Mouse (Mus musculus): ENCODE data around the gene Thy1. TPM values are rescaled to one million over a fixed set of nuclear protein-coding genes. Genes with fewer than 3 reads are reported as not detected.

Gene Thy1
- total and polyA plus RNA-seq, 3 experiments, result 6.6 to 32.3 (median 15.5) TPM

DNA sequence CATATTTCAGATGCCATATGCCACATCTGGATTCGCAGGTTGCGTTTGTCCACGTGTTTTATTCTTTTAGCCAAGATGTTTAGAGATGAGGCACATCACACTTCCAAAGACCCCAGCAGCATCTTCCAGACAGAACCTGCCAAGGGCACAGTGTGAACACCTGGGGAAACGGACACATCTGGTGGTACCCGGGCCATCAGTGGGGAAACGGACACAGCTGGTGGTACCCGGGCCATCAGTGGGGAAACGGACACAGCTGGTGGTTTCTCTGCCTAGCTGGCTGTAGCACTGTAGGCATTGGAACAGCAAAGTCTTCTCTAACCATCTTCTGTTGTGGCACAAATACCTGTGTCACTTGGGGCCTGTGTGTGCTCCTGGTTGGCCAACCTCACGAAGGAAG lies 52.6 kb downstream of the Thy1 start:
- DNase-seq, result peak in 1 of 2 experiments; percentile 17
- Histone ChIP-seq H3K79me2 (replicated peaks; ENCODE audit: control insufficient read depth, insufficient read depth, low read length) (no peaks in the 10 kb centered on the region), H3K36me3 (ENCODE audit: control insufficient read depth, insufficient read depth, low read length) (no peaks in the 10 kb centered on the region), H3K27me3 (ENCODE audit: control insufficient read depth, insufficient read depth, low read length) (no peaks in the 10 kb centered on the region), H3K27ac (peak overlapping the region; percentile 76; the same call in 1 of the 2 replicates), H3K9ac (ENCODE audit: low read depth, low read length) (no peak overlapping the region), H3K4me1 (ENCODE audit: control insufficient read depth, insufficient read depth, low read length) (0 out of 2 replicates have a peak, but pooled peaks cover 1% of the 10 kb centered on the region), H3K4me3 (no peak overlapping the region)
- 87% methylated on average over 9 of the region's 9 CpGs for WGBS
- TF ChIP-seq EP300 (IDR thresholded peaks at IDR 0.05; ENCODE audit: insufficient read depth, low read depth, low read length) (no peak), CTCF (IDR thresholded peaks at IDR 0.05) (no peak), POLR2A (IDR thresholded peaks at IDR 0.05; ENCODE audit: insufficient read depth, low read depth, low read length) (no peak)
- intact Hi-C loops (cut with DNase I), result no loop called here

GRCm38 (mm10) chr9:44096536-44096935 lies 53.4 kb downstream of the Thy1 start:
- H3K27ac ChIP-seq, result peak overlapping the region; percentile 76
- H3K9ac ChIP-seq (ENCODE audit: low read depth, low read length), result no peak overlapping the region
- H3K4me3 ChIP-seq, result no peak overlapping the region
- 45% methylated on average over 9 of the region's 9 CpGs for WGBS
- DNase-seq, result peak; percentile 29 to 48
- no peaks in the 10 kb centered on the region for H3K36me3 ChIP-seq (ENCODE audit: control insufficient read depth, insufficient read depth, low read length)
- intact Hi-C loops (cut with DNase I), result no loop called here
- H3K79me2 ChIP-seq (replicated peaks; ENCODE audit: control insufficient read depth, insufficient read depth, low read length), result no peaks in the 10 kb centered on the region
- H3K4me1 ChIP-seq (ENCODE audit: control insufficient read depth, insufficient read depth, low read length), result 0 out of 2 replicates have a peak, but pooled peaks cover 1% of the 10 kb centered on the region
- H3K27me3 ChIP-seq (ENCODE audit: control insufficient read depth, insufficient read depth, low read length), result no peaks in the 10 kb centered on the region
- TF ChIP-seq POLR2A (IDR thresholded peaks at IDR 0.05; ENCODE audit: insufficient read depth, low read depth, low read length) (peak; percentile 48), EP300 (IDR thresholded peaks at IDR 0.05; ENCODE audit: insufficient read depth, low read depth, low read length) (peak; percentile 64; the same call in 1 of the 2 replicates), CTCF (IDR thresholded peaks at IDR 0.05) (no peak)

Other genes starting within 250 kb of the Thy1 start
- 100 to 1,000 TPM in 1 of 2 experiments, 10 to 100 TPM in 1; 75.8 to 206 TPM for gene Usp2, start 23.6 kb downstream of the Thy1 start, total RNA-seq (2021)
- 62.8 and 73.8 TPM in 2 replicates for gene Usp2, start 23.6 kb downstream of the Thy1 start, polyA plus RNA-seq (2012; rRNA removed)
- gene Mfrp, start 58.3 kb downstream of the Thy1 start, total RNA-seq (2021), result under 1 TPM in 1 of 2 experiments, not detected in 1; 0.05 TPM
- gene Mfrp, start 58.3 kb downstream of the Thy1 start, polyA plus RNA-seq (2012; rRNA removed), result 0.04 and 0.12 TPM in 2 replicates
- gene C1qtnf5, start 63.9 kb downstream of the Thy1 start, total RNA-seq (2021), result 1 to 10 TPM; 4.8 to 7.6 TPM
- 9.4 and 13.8 TPM in 2 replicates for gene C1qtnf5, start 63.9 kb downstream of the Thy1 start, polyA plus RNA-seq (2012; rRNA removed)
- under 1 TPM; 0.21 to 0.23 TPM for gene Gm49380, start 70.1 kb downstream of the Thy1 start, total RNA-seq (2021)
- gene Gm49380, start 70.1 kb downstream of the Thy1 start, polyA plus RNA-seq (2012; rRNA removed), result not detected in 2 replicates
- gene Rnf26, start 70.1 kb downstream of the Thy1 start, total RNA-seq (2021), result 1 to 10 TPM; 6.5 to 6.7 TPM
- gene Rnf26, start 70.1 kb downstream of the Thy1 start, polyA plus RNA-seq (2012; rRNA removed), result 7.3 and 10.4 TPM in 2 replicates
- 10 to 100 TPM; 31.6 to 32.5 TPM for gene Mcam, start 91.1 kb downstream of the Thy1 start, total RNA-seq (2021)
- gene Mcam, start 91.1 kb downstream of the Thy1 start, polyA plus RNA-seq (2012; rRNA removed), result 49.8 and 70.9 TPM in 2 replicates
- gene Cbl, start 190.7 kb downstream of the Thy1 start, total RNA-seq (2021), result 10 to 100 TPM; 17.8 to 18.7 TPM
- 5.0 and 11.8 TPM in 2 replicates for gene Cbl, start 190.7 kb downstream of the Thy1 start, polyA plus RNA-seq (2012; rRNA removed)
- gene Ccdc153, start 197.3 kb downstream of the Thy1 start, total RNA-seq (2021), result not detected
- gene Ccdc153, start 197.3 kb downstream of the Thy1 start, polyA plus RNA-seq (2012; rRNA removed), result 1.6 TPM in 1 of 2 replicates, not detected in the other
- gene Pdzd3, start 208.1 kb downstream of the Thy1 start, total RNA-seq (2021), result 1 to 10 TPM; 3.4 to 4.2 TPM
- gene Pdzd3, start 208.1 kb downstream of the Thy1 start, polyA plus RNA-seq (2012; rRNA removed), result 1.7 and 3.3 TPM in 2 replicates
- gene Nlrx1, start 225.2 kb downstream of the Thy1 start, total RNA-seq (2021), result 10 to 100 TPM; 20.3 to 21.7 TPM
- 16.1 and 19.0 TPM in 2 replicates for gene Nlrx1, start 225.2 kb downstream of the Thy1 start, polyA plus RNA-seq (2012; rRNA removed)
- under 1 TPM; 0.42 to 0.75 TPM for gene Abcg4, start 245.2 kb downstream of the Thy1 start, total RNA-seq (2021)
- gene Abcg4, start 245.2 kb downstream of the Thy1 start, polyA plus RNA-seq (2012; rRNA removed), result 1.9 and 2.1 TPM in 2 replicates